Mouse (Mus musculus) urinary bladder, postnatal 4 days (tissue): ENCODE data around the gene Gas2.

Experiments
- DNase-seq, 2 experiments: peaks; one replicate each; pipeline ENCODE4 v3.0.0; 2021 to 2022; ENCODE audit warnings: low spot score in 2 of 2

Gas2 gene

GRCm38 (mm10) chr7:51861250-51862096 lies at the start of gene Gas2:
Gene Gas2, plus strand, starts transcription at chr7:51862015.
- peak; percentile 84 to 87 for DNase-seq

- DNase-seq = no peak
Measured at GRCm38 (mm10) chr7:51815473-51816282, 46.1 kb upstream of the Gas2 start.

- no peak for DNase-seq
Measured at GRCm38 (mm10) chr7:51816283-51816839, 45.5 kb upstream of the Gas2 start.

GRCm38 (mm10) chr7:51818251-51818974 lies 43.4 kb upstream of the Gas2 start:
- no peak for DNase-seq

- DNase-seq = no peak
Measured at GRCm38 (mm10) chr7:51819891-51820290, 41.9 kb upstream of the Gas2 start.

GRCm38 (mm10) chr7:51821467-51821866 lies 40.3 kb upstream of the Gas2 start:
- no peak for DNase-seq

GRCm38 (mm10) chr7:51823562-51824338 lies 38.1 kb upstream of the Gas2 start:
- DNase-seq = no peak

GRCm38 (mm10) chr7:51831917-51832316 lies 29.9 kb upstream of the Gas2 start:
- DNase-seq = no peak

GRCm38 (mm10) chr7:51840515-51840914 lies 21.3 kb upstream of the Gas2 start:
- no peak for DNase-seq

- DNase-seq = no peak
Measured at GRCm38 (mm10) chr7:51850877-51851276, 10.9 kb upstream of the Gas2 start.

GRCm38 (mm10) chr7:51851890-51852507 lies 9.8 kb upstream of the Gas2 start:
- no peak for DNase-seq

- DNase-seq = peak; percentile 95 to 97
Measured at GRCm38 (mm10) chr7:51862097-51862492, 280 bp downstream of the Gas2 start, which contains the start of gene Fancf. Gene Fancf, minus strand, starts transcription at chr7:51862267.

- no peak for DNase-seq
Measured at GRCm38 (mm10) chr7:51862842-51863241, 1.0 kb downstream of the Gas2 start.

GRCm38 (mm10) chr7:51865336-51865735 lies 3.5 kb downstream of the Gas2 start:
- no peak for DNase-seq

GRCm38 (mm10) chr7:51867983-51868382 lies 6.2 kb downstream of the Gas2 start:
- no peak for DNase-seq

- no peak for DNase-seq
Measured at GRCm38 (mm10) chr7:51872041-51872440, 10.2 kb downstream of the Gas2 start.

GRCm38 (mm10) chr7:51872597-51872996 lies 10.8 kb downstream of the Gas2 start:
- DNase-seq = no peak

- DNase-seq = no peak
Measured at GRCm38 (mm10) chr7:51876316-51876715, 14.5 kb downstream of the Gas2 start.

- no peak for DNase-seq
Measured at GRCm38 (mm10) chr7:51878730-51879129, 16.9 kb downstream of the Gas2 start.

- DNase-seq = peak in 1 of 2 experiments; percentile 28
Measured at GRCm38 (mm10) chr7:51879136-51879723, 17.4 kb downstream of the Gas2 start.
